Mouse (Mus musculus) activated CD4-positive, CD25-positive, alpha-beta regulatory T cell (primary cell): ENCODE data around the gene Vamp4. TPM values are rescaled to one million over a fixed set of nuclear protein-coding genes. Genes with fewer than 3 reads are reported as not detected.

Source experiments
- polyA plus RNA-seq, 2 experiments: library from polyadenylated mRNA; unstranded; fragments of 100-300 nt; shearing (Covaris generic); gene quantifications; one replicate each; pipeline ENCODE4 v1.2.1; 2017

Vamp4 gene
- polyA plus RNA-seq, result 10 to 100 TPM; 90.5 to 95.6 TPM

DNA sequence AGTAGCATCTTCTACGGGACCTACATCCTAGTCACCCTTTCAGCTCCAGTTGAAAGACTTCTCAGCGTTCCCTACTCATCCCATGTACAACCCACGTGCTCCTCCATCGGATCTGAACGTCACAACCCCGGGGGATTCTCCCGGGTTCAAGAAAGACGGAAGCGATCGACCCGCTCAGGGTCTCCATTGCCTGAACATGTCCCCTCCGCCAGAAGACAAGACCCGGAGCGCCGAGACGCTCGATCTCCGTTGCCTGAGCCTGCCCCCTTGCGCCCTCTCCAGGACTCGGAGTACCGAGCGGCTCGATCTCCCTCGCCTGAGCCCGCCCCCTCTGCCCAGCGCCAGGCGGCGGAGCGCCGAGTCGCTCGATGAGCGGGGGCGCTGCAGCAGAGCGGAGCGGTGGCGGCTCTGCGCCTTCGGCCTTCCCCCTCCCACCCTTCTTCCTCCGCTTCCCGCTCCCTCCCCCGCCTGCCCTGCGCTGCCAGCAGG is at the start of gene Vamp4:
Gene Vamp4, plus strand, starts transcription at position 256 of the 489 bp plus-strand sequence.

GRCm38 (mm10) chr1:162548016-162548916 is 22.0 kb upstream of the Vamp4 start, which contains the start of gene Mettl13:
TSS of gene Mettl13 (minus strand) at chr1:162548551.

DNA sequence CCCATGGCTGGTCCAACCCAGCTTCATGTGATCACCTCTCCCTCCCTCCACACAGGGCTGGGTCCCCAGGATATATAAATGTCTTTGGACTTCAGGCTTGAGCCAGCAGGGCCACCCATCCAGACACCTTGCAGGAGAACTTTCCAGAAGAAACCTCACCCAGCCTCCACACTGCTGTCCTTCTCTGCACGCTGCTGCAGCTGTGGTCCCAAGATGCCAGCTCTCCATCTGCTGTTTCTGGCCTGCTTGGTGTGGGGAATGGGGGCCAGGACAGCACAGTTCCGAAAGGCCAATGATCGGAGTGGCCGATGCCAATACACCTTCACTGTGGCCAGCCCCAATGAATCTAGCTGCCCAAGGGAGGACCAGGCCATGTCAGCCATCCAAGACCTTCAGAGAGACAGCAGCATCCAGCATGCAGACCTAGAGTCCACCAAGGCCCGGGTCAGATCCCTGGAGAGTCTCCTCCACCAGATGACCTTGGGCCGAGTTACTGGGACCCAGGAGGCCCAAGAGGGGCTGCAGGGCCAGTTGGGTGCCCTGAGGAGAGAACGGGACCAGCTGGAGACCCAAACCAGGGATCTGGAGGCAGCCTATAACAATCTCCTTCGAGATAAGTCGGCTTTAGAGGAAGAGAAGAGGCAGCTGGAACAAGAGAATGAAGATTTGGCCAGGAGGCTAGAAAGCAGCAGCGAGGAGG is 68.9 kb downstream of the Vamp4 start, which contains the start of gene Myoc:
Gene Myoc, plus strand, starts transcription at position 105 of the 700 bp plus-strand sequence.

Other genes with a start within 250 kb of the Vamp4 start
- under 1 TPM; 0.17 to 0.63 TPM for gene Dnm3, start 92.5 kb upstream of the Vamp4 start, polyA plus RNA-seq
- gene Mettl13, start 22.0 kb upstream of the Vamp4 start, polyA plus RNA-seq, result 10 to 100 TPM; 13.2 to 14.7 TPM
- gene Myoc, start 68.6 kb downstream of the Vamp4 start, polyA plus RNA-seq, result not detected
- gene Myocos, start 87.7 kb downstream of the Vamp4 start, polyA plus RNA-seq, result under 1 TPM in 1 of 2 experiments, not detected in 1; 0.42 TPM
- gene Prrc2c, start 170.0 kb downstream of the Vamp4 start, polyA plus RNA-seq, result 100 to 1,000 TPM; 182 to 202 TPM
- gene Fmo4, start 243.5 kb downstream of the Vamp4 start, polyA plus RNA-seq, result under 1 TPM in 1 of 2 experiments, not detected in 1; 0.17 TPM